Mouse (Mus musculus) heart, postnatal 0 days (tissue): Measurements from ENCODE around the gene Pramel1. TPM values are rescaled to one million over a fixed set of nuclear protein-coding genes. Genes with fewer than 3 reads are reported as not detected.
"Not testable (repeated sequence)": the region's sequence is repeated elsewhere in the genome, so short reads cannot be mapped to it uniquely, and the experiment has no call there.

Experiments
- ATAC-seq: fragments of 200-750 bp; cut with Nextera tagmentation; 2 replicates; pipeline ENCODE4 v1.8.0; 2017; ENCODE audit warnings: low read depth, moderate number of reproducible peaks, moderate library complexity; ENCODE audit not compliant: insufficient read depth
- DNase-seq: peaks from one replicate; pipeline ENCODE4 v3.0.0-alpha.2; 2016; ENCODE audit warnings: low spot score
- H3K27ac ChIP-seq: fragments of 300-500 bp; sonication (generic); 2 replicates; pipeline ENCODE4 v1.5.1; 2014; ENCODE audit warnings: low read depth, mild to moderate bottlenecking
- H3K27me3 ChIP-seq: fragments of 300-500 bp; sonication (generic); 2 replicates; pipeline ENCODE4 v1.6.1; 2014; ENCODE audit warnings: low read length, mixed read lengths; ENCODE audit not compliant: control insufficient read depth, insufficient read depth
- H3K36me3 ChIP-seq: fragments of 300-500 bp; sonication (generic); replicated peaks from 2 replicates; pipeline ENCODE4 v1.6.1; 2014; ENCODE audit warnings: low read length, mixed read lengths; ENCODE audit not compliant: control insufficient read depth, insufficient read depth
- H3K4me1 ChIP-seq: fragments of 300-500 bp; sonication (generic); 2 replicates; pipeline ENCODE4 v1.6.1; 2014; ENCODE audit warnings: antibody characterized with exemption; ENCODE audit not compliant: control insufficient read depth, insufficient read depth
- H3K4me2 ChIP-seq: fragments of 300-500 bp; sonication (generic); 2 replicates; pipeline ENCODE4 v1.6.1; 2014; ENCODE audit warnings: low read depth, mild to moderate bottlenecking, low read length, moderate library complexity
- H3K4me3 ChIP-seq: fragments of 300-500 bp; sonication (generic); 2 replicates; pipeline ENCODE4 v1.5.1; 2014; ENCODE audit warnings: low read depth, low read length
- H3K9ac ChIP-seq: fragments of 300-500 bp; sonication (generic); replicated peaks from 2 replicates; pipeline ENCODE4 v1.6.1; 2014; ENCODE audit warnings: low read depth, low read length, mixed read lengths
- H3K9me3 ChIP-seq: fragments of 300-500 bp; sonication (generic); replicated peaks from 2 replicates; pipeline ENCODE4 v1.6.1; 2016; ENCODE audit warnings: low read length; ENCODE audit not compliant: control insufficient read depth
- CTCF ChIP-seq: IDR thresholded peaks from 2 replicates; pipeline ENCODE4 v1.5.1; 2016; ENCODE audit warnings: antibody characterized with exemption, control low read depth, low read depth
- EP300 ChIP-seq: IDR thresholded peaks from 2 replicates; pipeline ENCODE4 v1.6.1; 2016; ENCODE audit warnings: antibody characterized with exemption, low read depth
- WGBS: fragments of 180-500 bp; shearing (Covaris S2); extraction: QIAGEN DNeasy Blood & Tissue Kit; methylation state at CpG from one replicate; pipeline ENCODE4 v1.1.7; 2014; 5-methylcytosine and 5-hydroxymethylcytosine counted together
- polyA plus RNA-seq: library from polyadenylated mRNA; unstranded; fragments of >200 nt; fragmentation: Nextera tagmentation; extraction: Ambion mirVana; gene quantifications from 2 replicates; pipeline ENCODE4 v1.2.1, GENCODE M21; 2015
- total RNA-seq: library from RNA; depleted of rRNA; stranded (reverse); fragments of >200 nt; gene quantifications from 2 replicates; pipeline ENCODE4 v1.2.3, GENCODE M21; 2014; ENCODE audit warnings: low replicate concordance; rRNA removed

Gene Pramel1
- not detected in 2 replicates for total RNA-seq
- polyA plus RNA-seq = not detected in 2 replicates

DNA sequence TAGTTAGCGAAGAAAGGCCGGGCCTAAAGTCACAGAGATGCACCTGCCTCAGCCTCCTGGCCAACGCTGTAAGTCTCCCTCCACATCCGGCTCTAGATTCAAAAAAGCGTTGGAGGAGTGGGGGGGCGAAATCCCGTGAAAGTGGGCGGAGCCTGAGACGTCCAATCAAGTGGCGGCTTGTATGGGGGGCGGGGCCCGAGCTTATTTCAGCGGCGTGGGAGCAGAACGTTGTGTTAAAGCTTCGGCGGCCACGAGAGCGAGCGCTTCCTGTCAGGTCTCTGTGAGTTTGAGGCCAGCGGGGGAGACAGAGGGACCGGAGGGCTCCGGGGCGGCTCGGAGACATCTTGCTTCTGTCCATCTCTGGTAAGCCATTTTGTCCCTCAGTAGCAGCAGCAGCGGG, at the start of gene Pramel1:
Gene Pramel1, plus strand, starts transcription at position 248 of the 400 bp plus-strand sequence.
- ATAC-seq (no peak), DNase-seq (no peak)
- Histone ChIP-seq H3K27me3 (no peaks in the 10 kb centered on the region), H3K36me3 (no peaks in the 10 kb centered on the region), H3K9ac (no peak within 1 kb of the TSS), H3K4me1 (no peaks in the 10 kb centered on the region), H3K27ac (no peak within 1 kb of the TSS), H3K4me3 (no peak within 1 kb of the TSS), H3K9me3 (no peaks in the 10 kb centered on the region), H3K4me2 (no peak within 1 kb of the TSS)
- WGBS = 66% methylated on average over 26 of the region's 26 CpGs
- TF ChIP-seq CTCF (no peak), EP300 (no peak)

DNA sequence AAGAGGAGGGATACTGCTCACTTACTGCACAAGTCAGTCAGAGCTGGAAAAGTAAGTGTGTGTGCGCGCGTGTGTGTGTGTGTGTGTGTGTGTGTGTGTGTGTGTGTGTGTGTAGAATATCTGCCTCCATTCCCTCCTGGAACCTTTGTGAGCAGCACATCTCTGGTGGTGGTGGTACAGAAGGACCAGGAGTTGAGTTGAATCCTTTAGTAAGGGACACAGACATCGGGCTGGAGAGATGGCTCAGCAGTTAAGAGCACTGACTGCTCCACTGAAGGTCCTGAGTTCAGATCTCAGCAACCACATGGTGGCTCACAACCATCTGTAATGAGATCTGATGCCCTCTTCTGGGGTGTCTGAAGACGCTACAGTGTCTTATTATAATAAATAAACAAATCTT, 48.7 kb upstream of the Pramel1 start:
- 79% methylated on average over 5 of the region's 5 CpGs for whole genome bisulfite sequencing

DNA sequence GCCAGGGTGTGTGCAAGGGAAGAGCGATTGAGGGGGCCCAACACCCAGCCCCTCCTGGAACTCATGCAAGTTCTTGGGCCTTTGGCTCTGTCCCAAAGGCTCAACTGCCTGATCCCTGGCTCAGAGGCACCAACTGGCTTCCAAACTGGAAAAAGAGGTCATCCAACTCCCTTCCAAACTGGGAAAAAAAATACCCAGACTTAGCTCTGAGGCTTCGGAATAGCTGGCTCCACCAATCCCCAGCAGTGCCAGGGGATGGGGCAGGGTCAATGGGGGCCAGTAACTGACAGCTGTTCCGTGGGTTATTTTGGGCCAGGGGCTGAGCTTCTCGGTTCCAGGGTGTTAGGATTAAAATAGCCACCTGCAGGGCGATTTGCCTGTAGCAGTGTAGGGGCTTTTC, 45.5 kb upstream of the Pramel1 start:
- TF ChIP-seq EP300 (no peak), CTCF (no peak)
- Histone ChIP-seq H3K4me3 (no peak overlapping the region), H3K4me1 (no peaks in the 10 kb centered on the region), H3K9ac (no peak overlapping the region), H3K9me3 (no peaks in the 10 kb centered on the region), H3K4me2 (0 out of 2 replicates have a peak overlapping the region, but pooled peaks have one; percentile 89), H3K27ac (no peak overlapping the region), H3K36me3 (no peaks in the 10 kb centered on the region), H3K27me3 (peaks cover 46% of the 10 kb centered on the region)
- DNase-seq (no peak), ATAC-seq (no peak)
- 15% methylated on average over 5 of the region's 5 CpGs for WGBS

More for the DNA sequence above, 48.7 kb upstream of the Pramel1 start:
- H3K9ac ChIP-seq, H3K9me3 ChIP-seq, DNase-seq, H3K4me3 ChIP-seq, H3K4me2 ChIP-seq, ATAC-seq, H3K36me3 ChIP-seq, H3K27ac ChIP-seq, H3K4me1 ChIP-seq: not testable (repeated sequence)
- H3K27me3 ChIP-seq = peaks cover 27% of the 10 kb centered on the region

DNA sequence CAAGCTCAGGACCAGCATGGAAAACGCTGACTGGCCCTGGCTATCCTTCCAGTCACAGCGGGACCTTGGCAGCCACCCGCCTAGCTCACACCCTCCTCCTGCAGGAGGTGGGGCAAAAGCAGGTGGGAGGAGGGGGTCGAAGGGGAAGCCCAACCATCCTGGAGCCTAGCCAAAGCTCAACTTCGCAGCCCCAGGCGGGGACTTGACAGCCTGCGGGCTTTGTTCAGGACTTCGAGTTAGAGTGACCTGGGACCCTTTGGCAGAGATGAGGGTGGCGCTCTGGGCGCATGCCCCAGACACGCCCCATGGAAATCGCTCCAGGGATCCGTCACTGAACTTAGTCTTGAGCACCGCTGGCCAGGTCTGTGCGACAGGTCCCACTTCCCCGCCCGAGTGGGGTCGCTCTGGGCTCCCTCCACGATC, 44.7 kb upstream of the Pramel1 start, which contains the start of gene Lrrc38:
Gene Lrrc38, plus strand, starts transcription at position 274 of the 423 bp plus-strand sequence.
- no peak for DNase-seq
- peak within 1 kb of the TSS; percentile 89 for H3K4me2 ChIP-seq
- H3K27me3 ChIP-seq = peaks cover 46% of the 10 kb centered on the region
- 0 out of 2 replicates have a peak, but pooled peaks have one; percentile 11 for ATAC-seq
- WGBS = 0% methylated on average over 19 of the region's 19 CpGs
- no peak for TF ChIP-seq EP300
- TF ChIP-seq CTCF = no peak
- no peaks in the 10 kb centered on the region for H3K9me3 ChIP-seq
- no peak within 1 kb of the TSS for H3K9ac ChIP-seq
- H3K27ac ChIP-seq = no peak within 1 kb of the TSS
- H3K36me3 ChIP-seq = no peaks in the 10 kb centered on the region
- no peaks in the 10 kb centered on the region for H3K4me1 ChIP-seq
- H3K4me3 ChIP-seq = peak within 1 kb of the TSS; percentile 54

DNA sequence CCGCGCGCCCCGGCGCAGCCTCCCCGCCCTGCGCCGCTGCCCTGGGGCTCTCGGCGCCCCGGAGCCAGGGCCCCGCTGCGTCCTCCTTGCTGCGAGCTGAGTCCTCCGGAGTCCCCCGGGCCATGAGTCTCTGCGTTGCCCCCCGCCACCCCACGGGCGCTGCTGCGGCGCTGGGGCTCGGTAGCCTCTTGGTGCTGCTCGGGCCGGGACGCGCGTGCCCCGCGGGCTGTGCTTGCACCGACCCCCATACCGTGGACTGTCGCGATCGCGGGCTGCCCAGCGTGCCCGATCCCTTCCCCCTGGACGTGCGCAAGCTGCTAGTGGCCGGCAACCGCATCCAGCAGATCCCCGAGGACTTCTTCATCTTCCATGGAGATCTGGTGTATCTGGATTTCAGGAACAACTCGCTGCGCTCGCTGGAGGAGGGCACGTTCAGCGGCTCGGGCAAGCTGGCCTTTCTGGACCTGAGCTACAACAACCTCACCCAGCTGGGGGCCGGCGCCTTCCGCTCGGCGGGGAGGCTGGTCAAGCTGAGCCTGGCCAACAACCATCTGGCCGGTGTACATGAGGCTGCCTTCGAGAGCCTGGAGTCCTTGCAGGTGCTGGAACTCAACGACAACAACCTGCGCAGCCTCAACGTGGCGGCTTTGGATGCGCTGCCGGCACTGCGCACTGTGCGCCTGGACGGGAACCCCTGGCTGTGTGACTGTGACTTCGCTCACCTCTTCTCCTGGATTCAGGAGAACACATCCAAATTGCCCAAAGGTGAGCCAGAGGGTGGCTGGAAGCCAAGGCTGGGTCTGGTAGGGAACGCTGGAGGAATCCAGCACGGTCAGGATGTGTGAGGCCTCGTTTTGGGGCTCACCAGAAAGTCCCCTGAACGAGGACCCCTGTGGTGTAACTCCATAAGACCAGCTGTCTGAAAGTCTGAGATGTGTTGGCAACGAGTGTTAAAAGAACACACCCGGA, 43.9 kb upstream of the Pramel1 start:
- 4% methylated on average over 65 of the region's 72 CpGs for WGBS
- Histone ChIP-seq H3K9me3 (no peaks in the 10 kb centered on the region), H3K9ac (no peak overlapping the region), H3K27me3 (peaks cover 46% of the 10 kb centered on the region), H3K4me3 (peak overlapping the region; percentile 54), H3K4me1 (no peaks in the 10 kb centered on the region), H3K4me2 (peak overlapping the region; percentile 89), H3K36me3 (no peaks in the 10 kb centered on the region), H3K27ac (no peak overlapping the region)
- TF ChIP-seq EP300 = no peak
- no peak for TF ChIP-seq CTCF
- DNase-seq (no peak), ATAC-seq (no peak)
